Mouse (Mus musculus) small intestine, adult 2 months (tissue): ENCODE measurements around the gene Flrt1.

Source experiments
- CTCF ChIP-seq: fragments of 200-500 bp; IDR thresholded peaks from 2 replicates; pipeline ENCODE4 v1.5.1; 2012; ENCODE audit warnings: low read depth, mild to moderate bottlenecking, control low read depth, inconsistent platforms, low read length, moderate library complexity, mixed read lengths; ENCODE audit not compliant: insufficient replicate concordance, insufficient read length; ENCODE audit errors: extremely low read depth
- POLR2A ChIP-seq: fragments of 200-500 bp; IDR thresholded peaks from 2 replicates; pipeline ENCODE4 v1.6.1; 2012; ENCODE audit warnings: low read depth, mild to moderate bottlenecking, control low read depth, inconsistent platforms, low read length, moderate library complexity

GRCm38 (mm10) chr19:7072221-7072620, 33.3 kb downstream of the Flrt1 start:
- no peak for TF ChIP-seq CTCF
- no peak for TF ChIP-seq POLR2A
